In genomic region chr12:75789451-75789850, GRCm38 (mm10) we compare ENCODE assay signal across 11 mouse cellular contexts. TPM values are rescaled to one million over a fixed set of nuclear protein-coding genes. Genes with fewer than 3 reads are reported as not detected.
DNase-seq lines count a peak whose midpoint lies in the region; ATAC-seq lines count a peak whose summit lies in the region.
"Had no signal": no experiment of that assay in that cellular context is flagged by ENCODE, and none has a peak within 500 bp of the region (broad histone marks: within the 10 kb centered on the region; RNA-seq: fewer than 3 reads in every experiment).

No protein-coding gene starts in this region.

- ATAC-seq in inflammation-experienced regulatory T-cells, adult 6 months, result no peak

- DNase-seq in T-cell, adult 2 months (ENCODE audit: low spot score), result peak; percentile 40
- peak; percentile 72 to 84 for DNase-seq in cerebellum, adult 18-20 months
- DNase-seq in frontal cortex, postnatal 36 days (ENCODE audit: low spot score in 2 of 2), result peak; percentile 49 to 77
- DNase-seq in left cerebral cortex, adult 9 months (ENCODE audit: low spot score in 2 of 2), result peak; percentile 6 to 69
- no peak for DNase-seq in retina, embryonic 14.5 days (ENCODE audit: low spot score)
- no peak for DNase-seq in neural tube, embryonic 10.5 days (ENCODE audit: extremely low spot score, low spot score)
- no peak for DNase-seq in gastrocnemius, postnatal 25 days
- DNase-seq: heart, adult 18-20 months; kidney, postnatal 36 days had no signal

RNA-seq across cellular contexts. Expression of gene Syne2, which starts 28.5 kb away (rescaled TPM):
- 10 to 100 TPM; 14.7 to 16.0 (median 15.6) TPM for polyA plus RNA-seq in inflammation-experienced regulatory T-cells, adult 6 months (2017; shearing (Covaris generic))
- 10 to 100 TPM; 13.2 to 13.5 TPM for total RNA-seq in gastrocnemius, postnatal 25 days (2021)
- polyA plus RNA-seq: erythroblast, embryonic 14.5 days had no signal

RNA-seq across cellular contexts. Expression of gene Sgpp1, which starts 53.9 kb away (rescaled TPM):
- polyA plus RNA-seq in inflammation-experienced regulatory T-cells, adult 6 months (2017; shearing (Covaris generic)), result 10 to 100 TPM; 10.7 to 18.4 (median 12.1) TPM
- total RNA-seq in gastrocnemius, postnatal 25 days (2021), result 10 to 100 TPM; 12.3 to 12.9 TPM

Comparison
In these comparisons a context has a peak if more than half of its experiments do, and no peak if none do; other contexts are left out.
1. DNase-seq: peak in T-cell, adult 2 months (single experiment), cerebellum, adult 18-20 months (2 of 2), frontal cortex, postnatal 36 days (2 of 2) and left cerebral cortex, adult 9 months (2 of 2); none in retina, embryonic 14.5 days (single experiment), neural tube, embryonic 10.5 days (single experiment) and gastrocnemius, postnatal 25 days (single experiment).